Mouse (Mus musculus): ENCODE data around the gene Gm11492. TPM values are rescaled to one million over a fixed set of nuclear protein-coding genes. Genes with fewer than 3 reads are reported as not detected.

Gene Gm11492
- 0.27 and 0.32 TPM in 2 replicates for total RNA-seq (2012; rRNA removed)

- Histone ChIP-seq H3K9ac (ENCODE audit: insufficient read depth, low read depth, low read length, poor library complexity, severe bottlenecking) (no peak within 1 kb of the TSS), H3K9me3 (ENCODE audit: control insufficient read depth, insufficient read depth, low read depth, low read length) (no peaks in the 10 kb centered on the region), H3K27ac (ENCODE audit: insufficient read depth, low read depth, low read length, poor library complexity, severe bottlenecking) (no peak within 1 kb of the TSS), H3K36me3 (ENCODE audit: control insufficient read depth, insufficient read depth, low read length, poor library complexity, severe bottlenecking) (no peaks in the 10 kb centered on the region), H3K4me1 (ENCODE audit: control insufficient read depth in 2 of 2, insufficient read depth in 2 of 2, low read length in 2 of 2, poor library complexity in 1 of 2) (no peaks in the 10 kb centered on the region), H3K4me3 (ENCODE audit: insufficient read depth in 1 of 2, low read depth in 1 of 2, low read length in 2 of 2, poor library complexity in 1 of 2, severe bottlenecking in 1 of 2) (no peak within 1 kb of the TSS)
- no peak for DNase-seq (ENCODE audit: low read depth, low spot score)
- TF ChIP-seq HCFC1 (IDR thresholded peaks at IDR 0.05; ENCODE audit: borderline replicate concordance, insufficient read depth, low read length), result no peak
- TF ChIP-seq ZC3H11A (IDR thresholded peaks at IDR 0.05; ENCODE audit: borderline replicate concordance, low read depth, low read length), result no peak
- TF ChIP-seq ZNF384 (IDR thresholded peaks at IDR 0.05; ENCODE audit: low read depth, low read length), result no peak
- no peak for TF ChIP-seq MAFK (IDR thresholded peaks at IDR 0.05; ENCODE audit: insufficient read depth, low read depth, low read length)
- in situ Hi-C loops (cut with MboI; ENCODE audit: low sequenced_read_pairs in 2 of 2, unreplicated experiment in 2 of 2), result no loop called here
Observed at GRCm38 (mm10) chr11:87566501-87566900, at the start of gene Gm11492. Gm11492 (plus strand) TSS chr11:87566653.

GRCm38 (mm10) chr11:87519260-87519659, 47.2 kb upstream of the Gm11492 start:
- Histone ChIP-seq H3K4me1 (ENCODE audit: control insufficient read depth in 2 of 2, insufficient read depth in 2 of 2, low read length in 2 of 2, poor library complexity in 1 of 2) (no peaks in the 10 kb centered on the region), H3K4me3 (ENCODE audit: insufficient read depth in 1 of 2, low read depth in 1 of 2, low read length in 2 of 2, poor library complexity in 1 of 2, severe bottlenecking in 1 of 2) (no peak overlapping the region), H3K9me3 (ENCODE audit: control insufficient read depth, insufficient read depth, low read depth, low read length) (no peaks in the 10 kb centered on the region), H3K9ac (ENCODE audit: insufficient read depth, low read depth, low read length, poor library complexity, severe bottlenecking) (no peak overlapping the region), H3K27ac (ENCODE audit: insufficient read depth, low read depth, low read length, poor library complexity, severe bottlenecking) (no peak overlapping the region), H3K36me3 (ENCODE audit: control insufficient read depth, insufficient read depth, low read length, poor library complexity, severe bottlenecking) (no peaks in the 10 kb centered on the region)
- TF ChIP-seq MAFK (IDR thresholded peaks at IDR 0.05; ENCODE audit: insufficient read depth, low read depth, low read length), result peak; percentile 87
- TF ChIP-seq HCFC1 (IDR thresholded peaks at IDR 0.05; ENCODE audit: borderline replicate concordance, insufficient read depth, low read length), result no peak
- TF ChIP-seq CHD2 (IDR thresholded peaks at IDR 0.05; ENCODE audit: low read depth, low read length), result no peak
- TF ChIP-seq ZC3H11A (IDR thresholded peaks at IDR 0.05; ENCODE audit: borderline replicate concordance, low read depth, low read length), result peak; percentile 59; the same call in 1 of the 2 replicates
- no peak for TF ChIP-seq ZNF384 (IDR thresholded peaks at IDR 0.05; ENCODE audit: low read depth, low read length)
- DNase-seq (ENCODE audit: low read depth, low spot score), result peak; percentile 52
- in situ Hi-C loops (cut with MboI; ENCODE audit: low sequenced_read_pairs in 2 of 2, unreplicated experiment in 2 of 2), result no loop called here

- H3K4me1 ChIP-seq (ENCODE audit: control insufficient read depth in 2 of 2, insufficient read depth in 2 of 2, low read length in 2 of 2, poor library complexity in 1 of 2), result peaks cover 0 to 2% of the 10 kb centered on the region in 2 experiments; a peak in 1 of 4 replicates
- TF ChIP-seq CHD2 (IDR thresholded peaks at IDR 0.05; ENCODE audit: low read depth, low read length) (no peak), ZC3H11A (IDR thresholded peaks at IDR 0.05; ENCODE audit: borderline replicate concordance, low read depth, low read length) (no peak), HCFC1 (IDR thresholded peaks at IDR 0.05; ENCODE audit: borderline replicate concordance, insufficient read depth, low read length) (no peak), MAFK (IDR thresholded peaks at IDR 0.05; ENCODE audit: insufficient read depth, low read depth, low read length) (no peak), ZNF384 (IDR thresholded peaks at IDR 0.05; ENCODE audit: low read depth, low read length) (no peak)
- no peak overlapping the region for H3K27ac ChIP-seq (ENCODE audit: insufficient read depth, low read depth, low read length, poor library complexity, severe bottlenecking)
- H3K36me3 ChIP-seq (ENCODE audit: control insufficient read depth, insufficient read depth, low read length, poor library complexity, severe bottlenecking), result no peaks in the 10 kb centered on the region
- DNase-seq (ENCODE audit: low read depth, low spot score), result no peak
- H3K9ac ChIP-seq (ENCODE audit: insufficient read depth, low read depth, low read length, poor library complexity, severe bottlenecking), result no peak overlapping the region
- H3K9me3 ChIP-seq (ENCODE audit: control insufficient read depth, insufficient read depth, low read depth, low read length), result no peaks in the 10 kb centered on the region
- in situ Hi-C loops (cut with MboI; ENCODE audit: low sequenced_read_pairs in 2 of 2, unreplicated experiment in 2 of 2), result no loop called here
- no peak overlapping the region for H3K4me3 ChIP-seq (ENCODE audit: insufficient read depth in 1 of 2, low read depth in 1 of 2, low read length in 2 of 2, poor library complexity in 1 of 2, severe bottlenecking in 1 of 2)
Observed at GRCm38 (mm10) chr11:87523466-87523865, 43.0 kb upstream of the Gm11492 start.

- no peak for DNase-seq (ENCODE audit: low read depth, low spot score)
- Histone ChIP-seq H3K9me3 (ENCODE audit: control insufficient read depth, insufficient read depth, low read depth, low read length) (no peaks in the 10 kb centered on the region), H3K36me3 (ENCODE audit: control insufficient read depth, insufficient read depth, low read length, poor library complexity, severe bottlenecking) (no peaks in the 10 kb centered on the region), H3K4me3 (ENCODE audit: insufficient read depth in 1 of 2, low read depth in 1 of 2, low read length in 2 of 2, poor library complexity in 1 of 2, severe bottlenecking in 1 of 2) (no peak overlapping the region), H3K27ac (ENCODE audit: insufficient read depth, low read depth, low read length, poor library complexity, severe bottlenecking) (no peak overlapping the region), H3K4me1 (ENCODE audit: control insufficient read depth in 2 of 2, insufficient read depth in 2 of 2, low read length in 2 of 2, poor library complexity in 1 of 2) (peaks cover 0 to 2% of the 10 kb centered on the region in 2 experiments; a peak in 1 of 4 replicates), H3K9ac (ENCODE audit: insufficient read depth, low read depth, low read length, poor library complexity, severe bottlenecking) (no peak overlapping the region)
- in situ Hi-C loops (cut with MboI; ENCODE audit: low sequenced_read_pairs in 2 of 2, unreplicated experiment in 2 of 2), result no loop called here
- TF ChIP-seq ZNF384 (IDR thresholded peaks at IDR 0.05; ENCODE audit: low read depth, low read length), result no peak
- TF ChIP-seq HCFC1 (IDR thresholded peaks at IDR 0.05; ENCODE audit: borderline replicate concordance, insufficient read depth, low read length), result no peak
- TF ChIP-seq CHD2 (IDR thresholded peaks at IDR 0.05; ENCODE audit: low read depth, low read length), result no peak
- no peak for TF ChIP-seq MAFK (IDR thresholded peaks at IDR 0.05; ENCODE audit: insufficient read depth, low read depth, low read length)
- no peak for TF ChIP-seq ZC3H11A (IDR thresholded peaks at IDR 0.05; ENCODE audit: borderline replicate concordance, low read depth, low read length)
Observed at GRCm38 (mm10) chr11:87523967-87524366, 42.5 kb upstream of the Gm11492 start.

GRCm38 (mm10) chr11:87524780-87525179, 41.7 kb upstream of the Gm11492 start:
- TF ChIP-seq CHD2 (IDR thresholded peaks at IDR 0.05; ENCODE audit: low read depth, low read length), result no peak
- TF ChIP-seq ZC3H11A (IDR thresholded peaks at IDR 0.05; ENCODE audit: borderline replicate concordance, low read depth, low read length), result no peak
- no peak for TF ChIP-seq HCFC1 (IDR thresholded peaks at IDR 0.05; ENCODE audit: borderline replicate concordance, insufficient read depth, low read length)
- TF ChIP-seq ZNF384 (IDR thresholded peaks at IDR 0.05; ENCODE audit: low read depth, low read length), result no peak
- TF ChIP-seq MAFK (IDR thresholded peaks at IDR 0.05; ENCODE audit: insufficient read depth, low read depth, low read length), result no peak
- peaks cover 0 to 2% of the 10 kb centered on the region in 2 experiments; a peak in 1 of 4 replicates for H3K4me1 ChIP-seq (ENCODE audit: control insufficient read depth in 2 of 2, insufficient read depth in 2 of 2, low read length in 2 of 2, poor library complexity in 1 of 2)
- H3K4me3 ChIP-seq (ENCODE audit: insufficient read depth in 1 of 2, low read depth in 1 of 2, low read length in 2 of 2, poor library complexity in 1 of 2, severe bottlenecking in 1 of 2), result no peak overlapping the region
- H3K9me3 ChIP-seq (ENCODE audit: control insufficient read depth, insufficient read depth, low read depth, low read length), result no peaks in the 10 kb centered on the region
- no peak for DNase-seq (ENCODE audit: low read depth, low spot score)
- H3K36me3 ChIP-seq (ENCODE audit: control insufficient read depth, insufficient read depth, low read length, poor library complexity, severe bottlenecking), result no peaks in the 10 kb centered on the region
- H3K27ac ChIP-seq (ENCODE audit: insufficient read depth, low read depth, low read length, poor library complexity, severe bottlenecking), result no peak overlapping the region
- in situ Hi-C loops (cut with MboI; ENCODE audit: low sequenced_read_pairs in 2 of 2, unreplicated experiment in 2 of 2), result no loop called here
- no peak overlapping the region for H3K9ac ChIP-seq (ENCODE audit: insufficient read depth, low read depth, low read length, poor library complexity, severe bottlenecking)
